Mouse (Mus musculus): ENCODE results near the gene Eif5a.
"Not testable (repeated sequence)": the region's sequence is repeated elsewhere in the genome, so short reads cannot be mapped to it uniquely, and the experiment has no call there.

Gene Eif5a

GRCm38 (mm10) chr11:69945997-69946891 lies 24.5 kb upstream of the Eif5a start:
- DNase-seq: no peak

DNA sequence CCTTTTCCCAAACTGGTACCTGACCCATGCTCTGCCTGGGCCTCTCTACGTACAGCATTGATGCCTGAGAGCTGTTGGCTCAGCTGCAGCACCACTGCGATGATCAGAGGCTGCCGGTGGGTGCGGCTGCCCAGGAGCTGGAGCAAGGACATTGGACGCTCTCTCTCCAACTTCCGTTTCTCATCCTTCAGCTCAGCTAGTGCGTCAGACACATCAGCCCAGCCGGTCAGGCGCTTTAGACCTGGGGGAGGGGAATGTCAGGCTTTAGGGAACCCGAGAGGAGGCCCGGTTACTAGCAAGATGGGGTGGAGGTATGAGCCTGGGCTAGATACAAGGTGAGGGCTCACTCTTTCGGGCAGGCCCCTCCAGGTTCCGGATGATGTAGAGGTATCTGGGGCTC lies 23.5 kb upstream of the Eif5a start:
- DNase-seq: no peak

GRCm38 (mm10) chr11:69940962-69941361 lies 19.2 kb upstream of the Eif5a start:
- DNase-seq: no peak

DNA sequence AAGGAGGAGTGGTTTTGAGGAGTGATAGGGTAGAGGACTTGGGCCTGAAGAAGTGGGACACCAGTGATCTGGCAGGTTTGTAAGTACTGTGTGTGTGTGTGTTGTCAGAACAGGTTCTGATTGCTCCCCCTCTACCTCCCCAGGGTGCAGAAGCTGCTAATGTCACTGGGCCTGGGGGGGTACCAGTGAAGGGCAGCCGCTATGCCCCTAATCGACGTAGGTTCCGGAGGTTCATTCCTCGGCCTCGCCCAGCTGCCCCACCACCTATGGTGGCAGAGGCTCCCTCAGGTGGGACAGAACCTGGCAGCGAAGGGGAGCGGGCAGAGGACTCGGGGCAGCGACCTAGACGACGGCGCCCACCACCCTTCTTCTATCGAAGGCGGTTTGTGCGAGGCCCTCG lies 18.0 kb upstream of the Eif5a start:
- DNase-seq: no peak

GRCm38 (mm10) chr11:69939181-69939580 lies 17.4 kb upstream of the Eif5a start:
- no peak for DNase-seq

DNA sequence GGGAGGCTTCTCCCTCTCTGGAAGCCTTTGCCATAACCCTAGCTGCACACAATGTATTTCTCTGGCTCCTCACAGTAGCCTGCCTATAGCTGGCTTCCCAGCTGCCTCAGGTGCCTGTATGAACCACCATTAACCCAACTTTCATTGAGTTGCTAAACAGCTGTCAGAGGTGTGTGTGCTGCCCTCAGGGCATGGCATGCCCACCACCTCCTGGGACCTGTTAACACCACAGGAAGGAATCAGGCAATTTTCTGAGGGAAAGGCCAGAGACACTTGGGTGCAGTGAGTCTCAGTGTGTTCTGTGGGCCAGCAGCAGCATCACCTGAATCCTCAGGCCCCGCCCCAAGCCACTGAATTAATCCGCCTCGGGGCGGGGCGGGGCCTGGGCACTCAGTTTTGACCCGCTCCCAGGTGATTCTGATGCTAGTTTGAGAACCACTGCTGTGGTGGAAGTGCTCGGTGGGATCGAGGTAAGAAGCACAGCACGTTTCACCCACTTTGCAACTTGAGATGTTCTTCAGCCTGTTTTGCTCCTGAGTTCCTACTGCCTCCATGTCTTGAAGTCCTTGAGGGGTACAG lies 16.7 kb upstream of the Eif5a start:
- DNase-seq: no peak

GRCm38 (mm10) chr11:69937834-69938233 lies 16.1 kb upstream of the Eif5a start:
- no peak for DNase-seq

GRCm38 (mm10) chr11:69937385-69937784 lies 15.6 kb upstream of the Eif5a start:
- DNase-seq: peak; percentile 49

- peak; percentile 72 for DNase-seq
Observed at GRCm38 (mm10) chr11:69936714-69937347, 15.1 kb upstream of the Eif5a start.

- DNase-seq: peak; percentile 50
Observed at GRCm38 (mm10) chr11:69936156-69936555, 14.4 kb upstream of the Eif5a start.

DNA sequence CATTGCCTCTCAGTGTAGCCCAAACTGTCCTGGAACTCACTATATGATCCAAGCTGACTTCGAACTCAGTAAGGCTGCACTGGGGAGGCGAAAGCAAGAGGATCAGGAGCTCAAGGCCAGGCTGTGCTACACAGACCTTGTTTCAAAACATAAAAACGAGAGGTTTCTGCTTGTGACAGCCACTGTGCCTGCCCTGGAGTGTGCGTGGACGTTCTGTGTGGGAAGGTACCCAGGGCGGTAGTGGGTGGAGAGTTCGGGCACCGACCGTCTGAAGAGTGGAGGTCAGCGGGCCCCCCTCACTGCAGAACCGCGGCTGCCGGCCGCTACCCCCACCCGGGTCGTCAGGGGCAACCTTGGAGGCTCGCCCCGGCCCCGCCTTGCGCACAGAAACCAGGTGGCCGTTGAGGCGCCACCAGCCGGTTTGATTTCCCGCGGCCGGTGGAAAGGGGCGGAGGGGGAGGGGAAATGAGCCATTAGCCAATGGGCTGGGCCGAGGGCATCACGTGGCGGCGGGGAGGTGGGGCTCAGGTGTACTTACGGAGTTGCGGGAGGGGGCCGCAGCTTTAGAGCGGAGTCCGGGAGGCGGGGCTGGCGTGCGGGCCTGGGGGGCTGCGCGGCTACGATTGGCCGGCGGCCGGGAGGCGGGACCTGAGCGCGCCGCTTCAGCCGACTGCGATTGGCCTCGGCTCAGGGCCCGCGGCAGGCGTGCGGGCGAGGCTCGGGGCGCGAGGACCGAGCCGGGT lies 13.6 kb upstream of the Eif5a start, which contains the start of gene Ybx2:
Ybx2 (plus strand) TSS at position 660 of the 743 bp plus-strand sequence.
- peak; percentile 90 for DNase-seq

DNA sequence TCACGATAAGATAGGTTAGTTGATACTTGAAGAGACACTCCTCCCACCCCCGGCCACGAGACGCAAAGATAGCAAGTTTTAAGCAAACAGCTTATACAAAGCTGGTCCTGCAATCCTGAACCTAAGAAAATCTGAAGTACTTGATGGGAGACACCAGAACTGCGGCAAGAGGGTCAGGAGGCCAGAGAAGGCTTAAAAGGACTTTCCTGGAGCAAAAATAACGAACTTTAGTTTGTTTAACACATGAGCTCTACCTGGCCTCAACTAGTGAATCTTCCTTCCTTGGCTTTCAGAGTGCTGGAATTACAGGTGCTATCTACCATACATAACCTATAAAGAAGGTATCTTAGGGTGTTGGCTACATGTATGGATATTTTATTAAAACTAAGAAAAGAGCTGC lies 12.9 kb upstream of the Eif5a start:
- no peak for DNase-seq

DNA sequence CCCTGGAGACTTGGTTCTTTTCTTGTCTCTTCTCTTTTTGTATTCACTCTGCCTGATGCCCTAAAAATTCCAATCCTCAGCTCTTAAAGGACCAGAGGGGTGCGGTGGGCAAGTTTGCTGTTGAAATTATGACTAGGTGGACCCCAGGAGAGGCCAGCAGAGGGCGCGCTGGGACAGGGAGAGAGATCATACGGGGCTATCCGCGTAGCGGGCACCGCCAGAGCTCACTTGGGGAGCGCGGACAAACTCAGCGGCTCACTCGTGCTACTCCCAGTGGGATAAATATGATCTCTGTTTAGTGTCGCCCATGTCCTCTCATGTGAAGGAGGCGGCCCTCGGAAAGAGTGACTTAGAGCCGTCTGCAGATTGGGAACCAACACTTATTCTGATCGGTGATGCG lies 12.4 kb upstream of the Eif5a start:
- peak; percentile 90 for DNase-seq

DNA sequence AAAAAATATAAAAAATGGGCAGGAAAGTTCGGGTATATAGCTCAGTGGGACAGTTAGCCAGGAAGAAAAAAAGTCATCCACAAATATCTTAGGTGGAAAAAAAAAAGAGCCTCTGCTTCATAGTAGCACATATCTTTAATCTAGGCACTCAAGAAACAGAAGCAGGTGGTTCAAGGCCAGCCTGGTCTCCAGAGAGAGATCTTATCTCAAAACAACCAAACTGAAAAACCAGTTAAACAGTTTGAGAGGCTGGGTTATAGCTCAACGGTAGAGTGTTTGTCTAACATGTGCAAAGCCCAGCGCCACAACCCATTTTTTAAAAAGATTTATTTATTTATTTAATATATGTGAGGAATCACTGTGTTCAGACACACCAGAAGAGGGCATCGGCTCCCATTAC lies 11.3 kb upstream of the Eif5a start:
- DNase-seq: no peak

- DNase-seq: no peak
Observed at GRCm38 (mm10) chr11:69932254-69932653, 10.5 kb upstream of the Eif5a start.

DNA sequence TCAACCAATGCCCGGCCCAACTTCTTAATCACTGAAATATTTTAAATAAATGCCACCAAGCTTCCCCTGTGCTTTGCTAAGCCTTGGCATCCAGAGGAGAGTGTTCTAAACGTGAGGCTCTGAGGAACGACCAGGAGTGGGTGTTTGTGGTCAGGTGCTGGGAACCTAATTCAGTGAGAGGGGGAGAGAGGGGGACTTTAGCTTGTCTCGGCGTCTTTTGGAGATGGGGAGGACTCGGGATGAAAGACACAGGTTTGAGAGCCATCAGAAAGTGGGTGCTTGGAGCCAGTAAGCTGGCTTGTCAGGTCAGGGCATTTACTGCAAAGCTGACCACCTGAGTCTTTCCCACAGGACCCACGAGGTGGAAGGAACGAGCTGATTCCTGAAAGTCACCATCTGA lies 10.0 kb upstream of the Eif5a start:
- no peak for DNase-seq

- DNase-seq: no peak
Observed at GRCm38 (mm10) chr11:69930967-69931537, 9.3 kb upstream of the Eif5a start.

- DNase-seq: not testable (repeated sequence)
Observed at GRCm38 (mm10) chr11:69930176-69930575, 8.4 kb upstream of the Eif5a start.

- DNase-seq: no peak
Observed at GRCm38 (mm10) chr11:69929712-69930111, 8.0 kb upstream of the Eif5a start.

- no peak for DNase-seq
Observed at GRCm38 (mm10) chr11:69927501-69927900, 5.7 kb upstream of the Eif5a start.

GRCm38 (mm10) chr11:69922796-69923195 lies 1.0 kb upstream of the Eif5a start:
- DNase-seq: no peak

DNA sequence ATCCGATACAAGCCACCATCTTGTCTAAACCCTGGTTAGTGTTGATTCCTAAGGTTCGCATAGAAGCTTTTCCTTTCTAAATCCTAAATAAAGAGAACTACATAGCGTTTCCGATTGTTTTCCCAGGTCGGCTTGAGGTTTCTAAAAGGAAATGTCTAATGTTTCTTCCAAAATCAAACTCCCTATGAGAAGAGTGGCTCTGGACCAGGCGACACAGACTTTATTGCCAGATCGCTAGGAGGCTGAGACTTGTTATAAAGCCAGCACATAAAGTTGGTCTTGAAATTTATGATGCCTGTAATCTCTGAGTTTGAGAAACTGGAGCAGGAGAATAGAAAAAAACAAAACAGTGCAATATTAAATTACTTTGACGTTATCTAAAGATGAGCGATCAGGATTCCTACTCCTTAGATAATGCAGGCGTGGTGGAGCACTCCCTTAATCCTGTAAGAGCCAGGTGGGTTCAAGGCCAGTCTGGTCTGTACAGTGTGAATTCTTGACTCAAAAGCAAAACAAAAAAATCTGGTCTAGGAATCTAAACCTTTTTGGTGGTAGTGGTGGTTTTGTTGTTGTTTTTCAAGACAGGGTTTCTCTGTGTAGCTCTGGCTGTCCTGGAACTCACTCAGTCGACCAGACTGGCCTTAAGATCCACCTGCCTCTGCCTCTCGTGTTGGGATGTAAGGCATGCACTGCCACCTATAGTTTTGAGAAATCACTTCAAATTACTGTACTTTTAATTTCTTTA lies 426 bp upstream of the Eif5a start:
- DNase-seq: peak; percentile 42

Data from kidney, adult 9 months (tissue).